Mouse (Mus musculus) T-helper 1 cell (primary cell): Measurements from ENCODE around the gene Mall.

Source experiments
- in situ Hi-C: fragments of 300-600 bp; cut with MboI, MseI; formaldehyde crosslinking; loops from one replicate; pipeline ENCODE4 v1.15.1; 2025; ENCODE audit warnings: high pct_unique_total_duplicates

Mall gene

DNA sequence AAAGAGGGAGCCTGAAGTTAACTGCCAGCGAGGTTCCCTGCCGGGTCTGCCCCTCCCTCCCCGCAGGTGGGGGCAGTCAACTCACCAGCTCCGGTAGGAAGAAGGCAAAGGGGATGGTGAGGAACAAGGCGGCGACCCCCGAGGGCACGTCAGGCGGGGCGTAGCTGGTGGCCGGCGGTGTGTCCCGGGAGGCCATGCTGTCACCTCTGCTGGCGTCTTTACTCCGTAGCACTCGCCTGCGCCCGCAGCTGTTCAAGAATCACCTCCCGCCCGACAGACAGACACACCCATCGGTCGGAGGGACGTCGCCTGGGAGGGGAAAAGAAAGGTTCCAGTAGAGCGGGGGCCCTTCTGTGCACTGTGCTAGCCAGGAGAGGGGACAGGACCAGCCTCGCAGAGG is at the start of gene Mall:
TSS of gene Mall (minus strand) at position 262 of the 400 bp plus-strand sequence.
- in situ Hi-C loops: no loop called here

DNA sequence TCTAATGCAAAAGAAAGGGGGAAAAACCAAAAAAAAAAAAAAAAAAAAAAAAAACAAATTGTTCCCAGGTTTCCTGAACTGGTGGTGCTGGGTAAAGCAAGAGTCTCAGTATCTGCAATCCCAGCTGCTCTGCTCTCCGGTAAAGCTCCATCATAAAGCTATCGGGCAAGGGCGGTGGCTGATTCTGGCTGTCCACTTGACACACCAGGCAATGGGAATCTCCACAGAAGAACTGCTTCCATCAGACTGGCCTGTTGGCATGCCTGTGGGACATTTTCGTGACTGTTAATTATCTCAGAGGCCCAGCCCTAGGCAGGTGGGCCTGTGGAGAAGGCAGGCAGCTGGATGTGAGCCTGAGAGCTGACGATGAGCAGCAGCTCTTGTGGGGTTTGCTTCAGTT is 48.7 kb upstream of the Mall start:
- in situ Hi-C loops: no loop called here

DNA sequence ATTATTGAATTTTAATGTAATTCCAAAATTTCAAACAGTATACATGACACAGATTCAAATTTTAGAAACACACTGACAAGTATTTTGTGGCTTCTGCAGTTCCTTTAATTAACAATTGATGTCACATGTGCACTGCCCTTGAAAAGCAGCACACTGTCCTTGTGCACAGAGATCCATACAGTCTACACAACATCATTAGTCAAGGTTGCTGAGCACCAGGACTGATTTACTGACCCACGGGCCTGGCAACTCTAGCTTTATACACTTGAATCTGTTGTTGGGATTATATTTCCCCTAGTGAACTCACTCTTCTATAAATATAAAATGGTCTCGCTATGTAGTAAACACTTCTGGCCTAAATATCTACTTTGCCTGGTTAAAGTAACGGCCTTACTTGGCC is 45.3 kb upstream of the Mall start:
- in situ Hi-C loops: no loop called here

- in situ Hi-C loops: no loop called here
Measured at GRCm38 (mm10) chr2:127774578-127774941, 44.8 kb upstream of the Mall start.

DNA sequence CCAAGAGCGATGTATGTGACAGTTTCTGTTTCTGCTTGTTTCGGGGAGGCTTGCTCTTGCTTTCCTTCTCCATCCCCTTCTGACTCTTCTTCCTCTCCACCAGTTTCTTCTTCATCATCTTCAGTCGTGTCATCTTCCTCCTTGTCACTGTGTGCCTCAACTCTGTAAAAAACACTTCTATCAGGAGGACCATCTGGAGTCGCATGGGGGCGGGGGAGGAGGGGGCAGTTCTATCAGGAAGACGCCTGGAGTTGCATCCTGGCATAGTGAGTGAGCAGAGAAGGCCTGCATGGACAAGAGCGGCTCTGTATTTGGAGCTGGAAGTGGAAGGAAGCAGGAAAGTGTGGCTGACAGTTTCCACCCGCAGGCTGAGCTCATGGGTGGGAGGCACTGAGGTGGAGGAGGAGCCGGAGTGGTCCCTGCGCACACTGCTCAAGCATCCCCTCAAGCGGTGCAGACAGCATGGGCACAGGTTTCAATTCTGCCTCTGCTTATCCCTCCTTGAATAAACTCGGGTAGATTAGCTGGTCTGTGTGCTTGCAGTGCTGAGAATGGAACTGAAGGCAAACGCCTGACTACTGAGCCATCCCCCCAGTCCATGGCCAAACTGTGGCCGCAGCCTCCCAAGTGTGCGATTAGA is 44.3 kb upstream of the Mall start:
- in situ Hi-C loops: no loop called here

- in situ Hi-C loops: no loop called here
Measured at GRCm38 (mm10) chr2:127761587-127761986, 31.9 kb upstream of the Mall start.

DNA sequence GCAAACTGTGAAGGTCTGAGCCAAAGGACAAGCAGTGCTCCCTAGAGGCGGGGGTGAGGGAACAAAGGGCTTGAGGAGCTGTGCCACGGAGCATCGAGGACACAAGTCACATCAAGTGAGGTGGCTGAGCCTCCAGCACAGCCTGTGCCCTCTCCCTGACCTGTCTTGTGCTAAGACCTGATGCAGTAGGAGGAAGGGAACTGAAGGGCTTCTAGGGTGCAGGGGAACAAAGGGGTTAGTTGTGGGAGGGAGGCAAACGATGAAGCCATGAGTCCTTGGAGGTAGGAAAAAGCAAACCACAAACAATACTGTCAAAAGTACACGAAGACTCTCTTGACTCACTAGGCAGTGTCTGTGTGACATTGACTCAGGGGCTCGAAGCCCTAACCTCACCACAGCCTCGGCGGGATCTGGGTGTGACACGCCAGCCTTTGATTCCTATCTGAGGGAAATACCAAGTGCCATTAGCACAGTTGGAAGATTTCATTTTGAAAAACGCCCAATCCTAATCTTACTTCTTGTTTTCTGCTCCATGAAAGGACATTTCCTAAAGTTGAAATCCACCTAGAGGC is 30.8 kb upstream of the Mall start:
- in situ Hi-C loops: no loop called here

- in situ Hi-C loops: no loop called here
Measured at GRCm38 (mm10) chr2:127760014-127760413, 30.3 kb upstream of the Mall start.

DNA sequence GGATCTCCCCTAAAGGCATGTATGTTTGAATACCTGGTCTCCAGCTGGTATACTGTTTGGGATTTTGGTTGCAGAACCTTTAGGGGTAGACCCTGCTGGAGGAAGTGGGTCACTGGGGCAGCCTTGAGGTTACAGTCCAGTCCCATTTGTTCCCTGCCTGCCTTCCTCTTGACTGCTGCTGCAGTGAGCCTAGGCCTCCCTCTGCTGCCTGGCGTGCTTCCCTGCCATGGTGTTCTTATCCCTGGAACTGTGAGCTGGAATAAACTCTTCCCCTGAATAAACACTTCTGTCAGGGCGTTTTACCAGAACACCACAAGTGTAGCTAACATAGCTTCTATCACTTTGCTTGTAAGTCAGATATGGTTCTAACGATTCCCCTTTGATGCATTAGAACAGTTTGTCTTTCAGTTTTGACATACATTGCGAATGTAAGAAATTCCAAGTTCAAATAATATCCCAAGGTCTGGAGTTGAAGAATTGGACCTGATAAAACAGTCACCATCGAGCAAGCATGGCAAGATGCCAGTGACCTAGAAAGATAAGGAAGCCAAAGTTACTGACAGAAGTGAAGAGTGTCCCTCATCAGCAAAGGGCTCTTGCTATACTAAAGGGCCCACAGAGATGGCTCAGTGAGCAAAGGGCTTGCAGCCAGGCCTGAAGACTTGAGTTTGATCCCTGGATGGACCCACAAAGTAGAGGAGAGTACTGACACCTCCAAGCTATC is 29.6 kb upstream of the Mall start:
- in situ Hi-C loops: loop anchor here (10.0 kb wide), 1 partner anchor 1035 kb away; no protein-coding TSS in a partner anchor

- in situ Hi-C loops: loop anchor here (10.0 kb wide), 1 partner anchor 1038 kb away; no protein-coding TSS in a partner anchor
Measured at GRCm38 (mm10) chr2:127757171-127757570, 27.4 kb upstream of the Mall start.

DNA sequence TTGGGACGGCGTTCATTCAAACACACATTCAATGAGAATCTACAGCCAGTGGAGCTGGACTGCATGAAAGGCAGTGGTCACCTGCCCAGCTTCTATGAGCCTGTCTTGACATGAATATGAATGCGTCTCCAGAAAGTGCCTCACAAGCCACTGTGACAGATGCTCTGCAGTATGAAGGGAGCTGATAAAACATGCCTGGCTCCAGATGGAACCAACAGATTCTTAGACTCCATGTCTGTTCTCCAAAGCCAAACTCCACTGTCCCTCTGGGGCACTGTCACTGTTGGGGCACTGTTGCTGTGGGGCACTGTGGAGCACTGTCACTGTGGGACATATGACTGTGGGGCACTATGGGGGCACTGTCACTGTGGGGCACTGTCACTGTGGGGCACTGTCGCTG is 24.4 kb upstream of the Mall start:
- in situ Hi-C loops: loop anchor here (10.0 kb wide), 1 partner anchor 1041 kb away; no protein-coding TSS in a partner anchor

- in situ Hi-C loops: loop anchor here (10.0 kb wide), 1 partner anchor 1043 kb away; no protein-coding TSS in a partner anchor
Measured at GRCm38 (mm10) chr2:127751849-127752610, 22.3 kb upstream of the Mall start.

GRCm38 (mm10) chr2:127749376-127749775 is 19.6 kb upstream of the Mall start:
- in situ Hi-C loops: no loop called here

DNA sequence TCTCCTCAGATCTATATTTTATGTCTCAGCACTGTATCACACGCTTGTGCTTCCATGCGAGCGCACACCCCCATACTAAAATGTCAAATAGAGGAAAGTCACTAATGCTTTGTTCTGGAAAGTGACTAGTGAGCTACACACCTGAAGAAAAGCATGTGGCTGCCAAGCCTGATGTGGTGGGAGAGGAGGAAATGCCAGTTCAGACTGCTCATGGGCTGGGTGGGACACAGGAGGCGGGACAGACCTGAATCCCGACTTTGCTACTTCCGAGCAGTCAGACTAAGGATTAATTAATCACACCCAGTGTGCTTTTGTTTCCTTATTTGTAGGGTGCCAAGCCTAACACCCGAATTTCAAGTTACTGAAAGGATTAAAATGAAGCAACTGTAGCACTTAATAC is 18.6 kb upstream of the Mall start:
- in situ Hi-C loops: no loop called here

DNA sequence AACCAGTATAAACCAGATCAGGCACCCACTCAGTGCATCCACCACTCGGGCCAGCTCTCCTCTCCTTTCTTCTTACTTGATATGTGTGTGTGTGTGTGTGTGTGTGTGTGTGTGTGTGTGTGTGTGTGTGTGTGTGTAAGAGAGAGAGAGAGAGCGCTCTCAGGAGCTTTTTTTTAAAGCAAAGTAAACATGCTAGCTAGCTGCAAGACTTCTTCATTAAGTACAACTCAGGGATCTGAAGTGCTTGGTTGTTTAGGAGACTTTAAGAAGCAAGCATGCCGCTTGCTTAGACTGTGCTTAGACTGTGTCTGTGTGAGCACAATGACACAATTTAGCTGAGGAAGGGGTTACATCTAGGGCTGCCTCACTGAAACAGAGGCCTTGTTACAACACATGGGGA is 12.9 kb upstream of the Mall start:
- in situ Hi-C loops: no loop called here

- in situ Hi-C loops: no loop called here
Measured at GRCm38 (mm10) chr2:127740756-127741519, 11.2 kb upstream of the Mall start.

GRCm38 (mm10) chr2:127737885-127738284 is 8.2 kb upstream of the Mall start:
- in situ Hi-C loops: no loop called here

- in situ Hi-C loops: no loop called here
Measured at GRCm38 (mm10) chr2:127736631-127737209, 7.0 kb upstream of the Mall start.

DNA sequence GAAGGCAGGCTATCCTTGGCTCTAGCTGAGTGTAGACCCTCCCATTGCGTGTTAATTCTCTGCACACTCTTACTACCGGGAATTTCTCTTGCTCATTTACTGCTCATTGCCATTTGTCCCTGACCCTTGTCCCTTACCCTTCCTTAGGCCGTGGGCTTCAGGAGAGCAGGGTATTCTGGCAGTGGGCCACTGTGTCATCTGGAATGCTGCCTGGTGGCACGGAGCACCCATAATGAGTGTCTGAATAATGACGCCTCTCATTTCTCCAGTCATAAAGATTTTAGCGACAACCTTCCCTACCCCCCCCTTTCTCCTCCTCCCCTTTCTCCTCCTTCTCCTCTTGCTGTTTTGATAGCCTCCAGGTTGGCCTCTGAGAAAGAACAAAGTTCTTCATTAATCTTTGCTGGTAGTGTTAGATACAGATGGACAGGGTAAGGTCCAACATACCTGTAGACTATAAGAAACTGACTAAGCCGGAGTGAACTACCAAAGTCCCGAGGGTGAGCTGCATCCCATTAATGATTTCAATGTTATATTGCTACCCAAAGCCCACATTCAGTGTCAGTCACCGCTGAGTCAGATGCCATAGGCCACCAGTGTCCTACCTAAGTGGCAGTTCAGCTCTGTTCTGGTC is 5.9 kb upstream of the Mall start:
- in situ Hi-C loops: no loop called here

DNA sequence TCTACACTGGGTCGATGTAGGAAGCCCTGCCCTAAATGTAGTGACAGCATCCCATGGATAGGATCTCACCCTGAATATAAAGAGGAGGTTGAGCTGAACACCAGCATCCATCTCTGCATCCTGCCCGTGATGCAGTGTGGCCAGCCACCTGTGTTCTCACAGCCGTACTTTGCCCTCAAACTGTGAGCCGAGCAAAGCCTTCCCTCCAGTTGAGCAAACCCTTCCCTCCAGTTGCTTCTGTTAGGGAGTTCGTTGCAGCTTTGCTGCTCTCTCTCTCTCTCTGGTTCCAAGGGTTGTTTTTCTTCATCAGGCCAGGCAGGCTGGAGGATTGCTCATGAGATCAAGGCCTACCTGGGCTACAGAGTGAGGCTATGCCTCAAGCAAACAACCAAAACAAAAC is 5.2 kb upstream of the Mall start:
- in situ Hi-C loops: no loop called here
